Mouse (Mus musculus) limb, embryonic 14.5 days (tissue): ENCODE data around the gene Psmd5. TPM values are rescaled to one million over a fixed set of nuclear protein-coding genes. Genes with fewer than 3 reads are reported as not detected.

Experiments used
- ATAC-seq: fragments of 200-750 bp; cut with Nextera tagmentation; 2 replicates; pipeline ENCODE4 v1.8.0; 2017; ENCODE audit warnings: low read depth, moderate number of reproducible peaks, moderate TSS enrichment; ENCODE audit not compliant: low FRiP score
- DNase-seq: peaks from one replicate; pipeline ENCODE4 v3.0.0-alpha.2; 2015; ENCODE audit warnings: low spot score
- H3K27ac ChIP-seq: fragments of 300-500 bp; sonication (generic); replicated peaks from 2 replicates; pipeline ENCODE4 v1.5.1; 2014; ENCODE audit warnings: low read depth, mild to moderate bottlenecking, low read length, moderate library complexity, mixed read lengths
- H3K27me3 ChIP-seq: fragments of 300-500 bp; sonication (generic); 2 replicates; pipeline ENCODE4 v1.6.1; 2014; ENCODE audit warnings: low read length, mixed read lengths; ENCODE audit not compliant: control insufficient read depth, insufficient read depth
- H3K36me3 ChIP-seq: fragments of 300-500 bp; sonication (generic); 2 replicates; pipeline ENCODE4 v1.6.1; 2014; ENCODE audit warnings: mild to moderate bottlenecking, low read length, moderate library complexity, mixed read lengths; ENCODE audit not compliant: control insufficient read depth, insufficient read depth
- H3K4me1 ChIP-seq: fragments of 300-500 bp; sonication (generic); 2 replicates; pipeline ENCODE4 v1.6.1; 2014; ENCODE audit warnings: antibody characterized with exemption, low read length, mixed read lengths; ENCODE audit not compliant: control insufficient read depth, insufficient read depth
- H3K4me2 ChIP-seq: fragments of 300-500 bp; sonication (generic); replicated peaks from 2 replicates; pipeline ENCODE4 v1.6.1; 2014; ENCODE audit warnings: low read depth, mild to moderate bottlenecking, low read length, moderate library complexity; ENCODE audit not compliant: severe bottlenecking
- H3K4me3 ChIP-seq: fragments of 300-500 bp; sonication (generic); replicated peaks from 2 replicates; pipeline ENCODE4 v1.5.1; 2014; ENCODE audit warnings: low read length
- H3K9ac ChIP-seq: fragments of 300-500 bp; sonication (generic); 2 replicates; pipeline ENCODE4 v1.6.1; 2014; ENCODE audit warnings: mild to moderate bottlenecking, low read depth, low read length, moderate library complexity; ENCODE audit not compliant: severe bottlenecking
- H3K9me3 ChIP-seq: fragments of 300-500 bp; sonication (generic); 2 replicates; pipeline ENCODE4 v1.6.1; 2016; ENCODE audit warnings: low read length; ENCODE audit not compliant: control insufficient read depth
- POLR2A ChIP-seq: fragments of 200-500 bp; IDR thresholded peaks from 2 replicates; pipeline ENCODE4 v1.8.0; 2012; ENCODE audit warnings: inconsistent platforms, mild to moderate bottlenecking, moderate library complexity, borderline replicate concordance; ENCODE audit not compliant: insufficient read depth, insufficient read length; ENCODE audit errors: extremely low read depth
- WGBS: fragments of 180-500 bp; shearing (Covaris S2); extraction: QIAGEN DNeasy Blood & Tissue Kit; methylation state at CpG from one replicate; pipeline ENCODE4 v1.1.7; 2014; 5-methylcytosine and 5-hydroxymethylcytosine counted together
- polyA plus RNA-seq, 2 experiments: library from polyadenylated mRNA; depleted of rRNA in 1 of 2; stranded (reverse) in 1 of 2; unstranded in 1 of 2; fragments of >200 nt; fragmentation: Nextera tagmentation in 1 of 2; extraction: Ambion mirVana in 1 of 2; gene quantifications; 2 replicates each; pipeline versions ENCODE4 v1.2.1 to v1.2.3; 2012 to 2014

Gene Psmd5
- polyA plus RNA-seq, 2 experiments, result 50.5 to 105 TPM

DNA sequence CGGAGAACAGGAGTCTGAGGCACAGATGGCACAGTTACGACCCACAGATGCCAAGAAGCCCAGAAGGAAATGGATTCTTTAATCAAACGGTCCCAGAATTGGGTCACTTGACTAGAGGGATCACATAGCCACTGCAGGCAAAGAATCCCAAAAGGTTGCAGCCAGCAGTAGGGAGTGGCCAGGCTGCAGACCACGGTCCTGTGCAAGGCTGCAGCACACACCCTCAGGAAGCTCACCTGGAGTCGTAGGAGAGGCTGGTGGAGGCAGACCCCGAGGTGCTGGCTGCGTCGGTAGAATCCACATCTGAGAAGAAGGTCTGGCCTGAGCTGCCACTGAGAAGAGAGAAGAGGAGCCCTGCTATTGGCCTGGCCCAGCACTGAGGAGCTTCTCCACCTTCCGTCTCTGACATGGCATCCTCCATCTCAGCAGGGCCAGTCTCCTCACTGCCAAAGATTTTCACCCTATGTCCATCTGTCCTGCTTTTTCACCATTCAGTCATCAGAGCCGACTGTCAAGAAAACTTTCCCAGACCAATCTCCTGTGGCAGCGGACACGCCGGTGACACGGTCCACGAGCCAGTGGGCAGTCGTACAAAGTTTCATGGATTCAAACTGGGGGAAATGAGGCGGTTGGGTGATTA lies 22.2 kb upstream of the Psmd5 start:
- Histone ChIP-seq H3K9me3 (no peaks in the 10 kb centered on the region), H3K4me3 (no peak overlapping the region), H3K36me3 (no peaks in the 10 kb centered on the region), H3K27me3 (no peaks in the 10 kb centered on the region), H3K4me2 (no peak overlapping the region), H3K27ac (no peak overlapping the region), H3K9ac (no peak overlapping the region; the same call in 1 of the 2 replicates), H3K4me1 (no peaks in the 10 kb centered on the region)
- no peak for ATAC-seq
- TF ChIP-seq POLR2A, result no peak
- DNase-seq, result no peak
- 68% methylated on average over 17 of the region's 17 CpGs for WGBS

DNA sequence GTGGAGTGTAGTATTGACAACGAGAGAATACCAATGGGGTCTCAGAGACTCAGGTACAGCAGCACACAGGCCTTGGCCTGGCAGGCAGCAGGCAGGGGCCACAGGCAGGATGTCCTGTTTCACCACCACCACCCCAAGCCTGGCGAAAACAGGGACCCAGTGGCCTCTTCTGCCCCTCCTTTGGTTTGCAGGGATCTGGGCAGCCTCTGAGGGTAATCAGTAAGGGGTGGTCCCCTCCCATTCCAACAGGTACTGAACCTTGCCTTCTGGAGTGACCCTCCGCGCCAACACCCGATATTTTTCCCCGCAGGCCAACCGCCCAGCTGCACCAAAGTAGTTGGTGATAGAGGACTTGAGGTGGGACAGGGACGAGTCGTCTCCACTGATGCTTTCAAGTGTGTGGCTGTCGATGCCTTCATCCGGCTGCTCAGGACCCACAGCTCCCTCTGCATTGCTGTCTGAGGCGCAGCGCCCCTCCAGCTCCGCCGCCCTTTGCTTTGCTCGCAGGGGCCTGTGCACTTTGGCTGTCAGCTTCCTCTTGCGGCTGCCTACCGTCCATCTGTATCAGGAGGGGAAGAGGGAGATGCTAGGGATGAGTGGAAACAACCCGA lies 20.8 kb upstream of the Psmd5 start:
- Histone ChIP-seq H3K9ac (no peak overlapping the region), H3K4me2 (no peak overlapping the region), H3K27me3 (no peaks in the 10 kb centered on the region), H3K27ac (no peak overlapping the region), H3K9me3 (no peaks in the 10 kb centered on the region), H3K36me3 (no peaks in the 10 kb centered on the region), H3K4me1 (no peaks in the 10 kb centered on the region), H3K4me3 (no peak overlapping the region)
- WGBS, result 77% methylated on average over 19 of the region's 19 CpGs
- no peak for ATAC-seq
- no peak for TF ChIP-seq POLR2A
- no peak for DNase-seq

DNA sequence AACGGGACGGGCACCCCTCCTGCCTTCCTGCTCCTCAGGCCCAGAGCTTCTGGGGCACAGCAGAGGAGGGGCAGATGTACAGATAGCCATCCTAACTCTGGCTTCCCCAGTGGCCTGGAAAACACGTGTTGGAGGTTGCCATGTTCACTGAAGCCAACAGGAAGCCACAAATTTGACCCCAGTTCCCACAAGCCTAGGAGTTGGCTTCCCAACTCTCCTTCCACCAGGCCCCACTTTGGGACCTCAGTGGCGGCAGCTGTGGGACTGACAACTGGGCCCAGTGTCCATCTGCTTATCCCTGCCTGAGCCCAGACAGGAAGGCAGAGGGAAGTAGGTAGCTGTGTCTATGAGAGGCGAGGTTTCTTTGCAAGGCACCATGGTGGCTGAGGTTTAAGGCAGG lies 19.2 kb upstream of the Psmd5 start:
- H3K9me3 ChIP-seq, result no peaks in the 10 kb centered on the region
- no peak for ATAC-seq

DNA sequence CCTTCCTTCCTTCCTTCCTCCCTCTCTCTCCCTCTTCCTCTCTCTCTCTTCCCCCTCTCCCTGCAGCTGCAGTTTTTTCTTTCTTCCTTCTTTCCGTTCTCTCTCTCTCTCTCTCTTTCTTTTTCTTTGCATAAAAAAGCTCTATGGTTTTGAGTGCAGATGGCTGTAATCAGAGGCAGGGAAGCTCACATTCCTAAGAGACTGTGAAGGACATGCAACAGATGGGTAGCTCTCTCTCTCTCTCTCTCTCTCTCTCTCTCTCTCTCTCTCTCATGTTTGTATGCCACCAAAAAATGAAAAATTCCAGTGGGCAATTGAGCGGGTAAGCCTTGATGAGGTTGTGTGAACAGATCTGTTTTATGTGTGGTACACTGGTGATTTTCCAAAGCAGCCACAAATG lies 9.4 kb upstream of the Psmd5 start:
- H3K9ac ChIP-seq, result no peak overlapping the region
- ATAC-seq (no peak), DNase-seq (no peak)
- TF ChIP-seq POLR2A, result no peak
- H3K36me3 ChIP-seq, result no peaks in the 10 kb centered on the region
- H3K4me1 ChIP-seq, result no peaks in the 10 kb centered on the region
- no peak overlapping the region for H3K27ac ChIP-seq
- H3K9me3 ChIP-seq, result no peaks in the 10 kb centered on the region
- no peak overlapping the region for H3K4me2 ChIP-seq
- no peaks in the 10 kb centered on the region for H3K27me3 ChIP-seq
- H3K4me3 ChIP-seq, result no peak overlapping the region
- 56% methylated on average over 2 of the region's 2 CpGs for WGBS

More for the DNA sequence above, 19.2 kb upstream of the Psmd5 start:
- H3K4me2 ChIP-seq, result no peak overlapping the region
- no peaks in the 10 kb centered on the region for H3K36me3 ChIP-seq
- DNase-seq, result no peak
- no peaks in the 10 kb centered on the region for H3K27me3 ChIP-seq
- H3K9ac ChIP-seq, result no peak overlapping the region
- H3K27ac ChIP-seq, result no peak overlapping the region
- H3K4me3 ChIP-seq, result no peak overlapping the region
- no peaks in the 10 kb centered on the region for H3K4me1 ChIP-seq
- TF ChIP-seq POLR2A, result no peak
- WGBS, result 78% methylated on average over 5 of the region's 5 CpGs

DNA sequence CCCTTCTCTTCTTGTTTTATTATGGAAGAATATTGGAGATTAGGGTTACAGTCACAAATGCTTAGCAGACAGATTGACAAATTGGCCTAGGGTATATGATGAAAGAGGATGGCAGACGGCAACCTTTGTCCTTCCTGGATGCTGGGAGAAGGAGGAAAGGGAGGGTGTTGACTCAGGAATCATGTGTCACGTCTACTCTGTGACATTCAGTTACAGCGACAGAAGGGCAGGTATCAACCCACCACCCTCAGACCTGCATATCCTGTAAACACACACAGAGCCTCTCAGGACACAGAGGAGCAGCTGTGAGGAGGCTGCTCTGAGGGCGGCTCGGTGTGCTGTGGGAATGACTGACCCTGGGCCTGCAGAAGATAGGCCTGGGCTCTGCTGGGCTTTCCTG lies 8.4 kb upstream of the Psmd5 start:
- Histone ChIP-seq H3K9me3 (no peaks in the 10 kb centered on the region), H3K4me2 (no peak overlapping the region), H3K4me1 (no peaks in the 10 kb centered on the region), H3K9ac (no peak overlapping the region), H3K36me3 (no peaks in the 10 kb centered on the region), H3K27ac (no peak overlapping the region), H3K4me3 (no peak overlapping the region), H3K27me3 (no peaks in the 10 kb centered on the region)
- no peak for TF ChIP-seq POLR2A
- DNase-seq (no peak), ATAC-seq (no peak)
- WGBS, result 44% methylated on average over 5 of the region's 5 CpGs
